35 mouse cellular contexts compared by ENCODE assay signal in the genomic region with DNA sequence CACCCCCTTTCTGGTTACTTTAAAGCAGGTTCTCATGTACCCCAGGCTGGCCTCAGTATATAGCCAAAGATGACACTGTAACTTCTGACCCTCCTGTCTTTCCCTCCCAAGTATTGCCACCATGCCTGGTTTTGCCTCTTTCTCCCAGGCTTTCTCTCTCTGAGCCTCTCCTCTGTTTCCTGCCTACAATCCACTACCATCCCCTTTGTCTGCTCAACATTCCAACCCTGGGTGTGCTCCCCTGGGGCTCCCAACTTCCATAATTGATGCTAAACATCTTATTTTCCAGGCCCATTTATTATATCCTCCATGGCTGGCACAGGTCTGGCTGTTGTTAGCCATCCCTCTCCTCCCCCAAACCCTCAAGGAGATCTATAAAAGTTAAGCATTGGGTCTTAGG.
"Had no signal": no experiment of that assay in that cellular context is flagged by ENCODE, and none has a peak within 500 bp of the region (broad histone marks: within the 10 kb centered on the region; RNA-seq: fewer than 3 reads in every experiment).

No protein-coding gene starts in this region.

- H3K27me3 ChIP-seq: heart, embryonic 12.5 days; heart, embryonic 13.5 days; heart, embryonic 15.5 days; hindbrain, embryonic 12.5 days; hindbrain, embryonic 13.5 days; hindbrain, embryonic 15.5 days; intestine, embryonic 15.5 days; kidney, embryonic 15.5 days had no signal

- H3K9me3 ChIP-seq: heart, embryonic 12.5 days; heart, embryonic 13.5 days; heart, embryonic 15.5 days; hindbrain, embryonic 10.5 days; hindbrain, embryonic 12.5 days; hindbrain, embryonic 13.5 days; hindbrain, embryonic 15.5 days; intestine, embryonic 15.5 days; kidney, embryonic 15.5 days had no signal

- H3K27ac ChIP-seq: heart, embryonic 13.5 days; heart, embryonic 15.5 days; hindbrain, embryonic 10.5 days; hindbrain, embryonic 12.5 days; hindbrain, embryonic 13.5 days; hindbrain, embryonic 14.5 days; hindbrain, embryonic 15.5 days; hindbrain, postnatal 0 days; intestine, embryonic 15.5 days; kidney, embryonic 15.5 days; kidney, postnatal 0 days; layer of hippocampus, adult 2 months; left cerebral cortex, adult 2 months had no signal

- ATAC-seq: hindbrain, embryonic 16.5 days; hindbrain, postnatal 0 days; inflammation-experienced regulatory T-cells, adult 6 months; intestine, embryonic 15.5 days; intestine, embryonic 16.5 days; intestine, postnatal 0 days had no signal

- H3K4me2 ChIP-seq: heart, embryonic 11.5 days; heart, embryonic 12.5 days; heart, embryonic 13.5 days; heart, embryonic 15.5 days; hindbrain, embryonic 12.5 days; hindbrain, embryonic 13.5 days; hindbrain, embryonic 14.5 days; hindbrain, embryonic 15.5 days; intestine, embryonic 15.5 days; kidney, embryonic 15.5 days had no signal

- H3K9ac ChIP-seq: heart, embryonic 12.5 days; heart, embryonic 13.5 days; heart, embryonic 15.5 days; hindbrain, embryonic 12.5 days; hindbrain, embryonic 13.5 days; hindbrain, embryonic 14.5 days; hindbrain, embryonic 15.5 days; intestine, embryonic 15.5 days; kidney, embryonic 15.5 days had no signal

- H3K36me3 ChIP-seq: intestine, embryonic 15.5 days had no signal

- DNase-seq: heart, postnatal 10 days; heart, postnatal 14 days; heart, postnatal 36 days; heart, postnatal 4 days; kidney, adult 11 months; kidney, adult 18-20 months; kidney, adult 2 months; kidney, adult 8-10 months; kidney, adult 9 months; kidney, postnatal 10 days; kidney, postnatal 14 days; kidney, postnatal 25 days; kidney, postnatal 36 days; kidney, postnatal 4 days; layer of hippocampus, adult 9-11 months; layer of hippocampus, postnatal 36 days had no signal

- H3K4me3 ChIP-seq: heart, embryonic 12.5 days; heart, embryonic 13.5 days; heart, embryonic 15.5 days; hindbrain, embryonic 10.5 days; hindbrain, embryonic 12.5 days; hindbrain, embryonic 13.5 days; hindbrain, embryonic 15.5 days; intestine, embryonic 15.5 days; kidney, embryonic 15.5 days; layer of hippocampus, adult 2 months; left cerebral cortex, adult 2 months had no signal
